Mouse (Mus musculus) frontal cortex, postnatal 25 days (tissue): ENCODE data around the gene Dapp1.
"Not testable (repeated sequence)": the region's sequence is repeated elsewhere in the genome, so short reads cannot be mapped to it uniquely, and the experiment has no call there.

Source experiments
- DNase-seq, 2 experiments: peaks; one replicate each; pipeline ENCODE4 v3.0.0; 2022; ENCODE audit warnings: low spot score in 2 of 2

Dapp1 gene

DNA sequence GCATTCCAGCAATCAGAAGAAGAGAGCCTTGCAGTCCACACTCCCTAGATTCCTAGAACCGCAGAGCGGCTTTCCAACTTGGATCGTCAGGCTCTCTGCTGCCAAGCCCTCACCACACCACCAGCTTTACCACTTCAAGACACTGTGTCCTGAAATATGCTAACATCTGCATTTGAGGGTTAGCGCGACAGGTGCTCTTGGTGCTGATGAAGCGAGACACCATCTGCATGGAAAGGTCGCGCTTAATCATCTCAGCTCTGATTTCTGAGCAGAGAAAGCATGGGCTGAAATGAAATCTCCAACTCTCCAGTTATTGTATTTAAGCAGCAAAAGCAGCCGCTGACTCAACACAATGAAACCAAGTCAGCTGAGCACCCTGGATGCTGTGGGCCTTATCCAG lies 8.1 kb upstream of the Dapp1 start:
- DNase-seq, result no peak

DNA sequence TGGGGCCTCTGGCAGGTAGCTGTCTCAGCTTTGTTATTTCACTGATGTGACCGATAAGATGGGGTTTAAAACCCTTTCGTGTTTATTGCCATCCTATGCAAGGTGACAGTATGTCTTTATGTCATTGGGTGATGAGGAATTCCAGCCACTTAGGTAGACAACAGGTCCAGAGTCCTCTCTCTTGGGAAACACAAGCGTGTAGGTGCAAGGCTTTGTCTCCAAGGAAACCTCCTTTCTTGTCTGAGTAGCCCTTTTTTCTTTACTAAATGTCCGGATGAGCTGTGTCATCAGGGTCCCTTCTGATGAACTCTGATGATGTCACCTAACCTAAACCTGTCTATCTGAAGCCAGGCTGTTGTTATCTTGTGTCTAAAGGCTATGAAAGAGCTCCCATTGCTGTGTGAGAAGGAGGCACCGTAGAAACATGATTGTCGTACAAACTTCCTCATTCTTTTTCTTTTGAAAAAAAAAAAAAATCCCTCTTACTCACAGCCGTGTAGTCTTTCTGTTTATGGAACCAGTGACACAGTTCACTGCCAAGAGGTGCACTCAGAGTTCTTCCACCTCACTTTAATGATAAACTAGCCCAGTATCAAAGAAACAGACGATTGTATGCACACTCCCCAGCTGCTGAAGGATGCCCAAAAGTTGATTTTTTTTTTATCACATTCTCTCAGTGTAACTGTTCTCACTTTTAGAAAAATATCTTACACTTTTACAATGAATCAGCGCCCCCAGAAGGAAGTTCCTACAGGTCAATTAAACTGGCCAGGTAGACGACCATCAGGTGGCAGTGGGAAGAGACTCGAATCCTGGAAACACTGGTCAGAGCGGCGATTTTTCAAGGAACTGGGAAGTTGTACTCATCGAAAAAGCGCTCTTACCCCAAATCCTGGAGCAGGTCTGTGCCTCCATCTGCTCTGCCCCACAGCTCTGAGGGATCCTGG lies 637 bp downstream of the Dapp1 start:
- no peak for DNase-seq

DNA sequence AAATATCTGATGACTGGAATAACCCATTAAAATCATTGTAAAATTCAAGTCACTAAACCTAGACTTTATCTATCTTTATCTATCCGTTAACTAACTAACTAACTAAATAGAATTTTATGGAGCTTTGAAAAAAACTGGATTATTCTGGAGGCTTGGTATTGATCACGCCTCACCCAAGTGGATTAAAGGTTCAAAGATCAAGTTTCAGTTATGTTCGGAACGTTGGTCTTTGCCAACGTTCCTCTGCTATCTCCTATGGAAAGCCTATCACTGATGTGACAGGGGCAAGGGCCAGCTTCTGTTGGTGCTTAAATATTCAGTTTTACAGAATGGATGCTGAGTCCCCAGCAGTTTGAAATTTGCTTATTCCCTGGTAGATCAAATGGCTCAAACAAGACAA lies 3.1 kb downstream of the Dapp1 start:
- DNase-seq, result no peak

GRCm38 (mm10) chr3:137977629-137978041 lies 3.7 kb downstream of the Dapp1 start:
- DNase-seq, result no peak

DNA sequence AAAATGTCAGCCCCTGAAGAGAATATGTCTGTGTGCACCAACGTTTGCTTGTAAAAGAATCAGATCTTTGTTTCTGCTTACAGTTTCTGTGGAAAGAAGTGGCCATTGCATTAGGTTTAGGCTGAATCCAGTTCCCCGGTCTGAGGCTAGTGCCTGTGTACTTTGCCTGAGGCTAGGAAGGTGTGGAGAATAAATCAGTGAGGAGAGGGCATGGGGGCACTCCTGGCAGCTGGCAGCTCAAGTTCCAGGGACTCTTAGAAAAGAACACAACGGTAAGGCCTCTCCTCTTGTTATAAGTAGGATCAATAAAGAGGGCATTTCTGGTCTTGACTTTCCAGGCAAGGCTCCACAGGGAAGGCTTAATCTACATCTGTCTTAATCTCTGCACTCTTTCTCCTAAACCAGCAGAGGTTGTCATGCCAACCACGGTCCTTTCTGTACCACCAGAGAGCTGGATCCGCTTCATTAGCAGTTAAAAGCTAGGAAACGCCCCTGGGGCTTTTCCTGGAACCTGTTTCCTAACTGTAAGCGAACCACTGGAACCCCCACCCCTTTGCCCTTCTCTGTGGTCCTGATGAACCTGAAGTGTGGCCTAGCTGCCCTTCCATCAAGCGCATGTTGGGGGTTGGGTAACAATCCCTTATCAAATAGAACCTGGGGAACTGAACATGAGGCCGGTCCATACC lies 4.3 kb downstream of the Dapp1 start:
- DNase-seq, result no peak

DNA sequence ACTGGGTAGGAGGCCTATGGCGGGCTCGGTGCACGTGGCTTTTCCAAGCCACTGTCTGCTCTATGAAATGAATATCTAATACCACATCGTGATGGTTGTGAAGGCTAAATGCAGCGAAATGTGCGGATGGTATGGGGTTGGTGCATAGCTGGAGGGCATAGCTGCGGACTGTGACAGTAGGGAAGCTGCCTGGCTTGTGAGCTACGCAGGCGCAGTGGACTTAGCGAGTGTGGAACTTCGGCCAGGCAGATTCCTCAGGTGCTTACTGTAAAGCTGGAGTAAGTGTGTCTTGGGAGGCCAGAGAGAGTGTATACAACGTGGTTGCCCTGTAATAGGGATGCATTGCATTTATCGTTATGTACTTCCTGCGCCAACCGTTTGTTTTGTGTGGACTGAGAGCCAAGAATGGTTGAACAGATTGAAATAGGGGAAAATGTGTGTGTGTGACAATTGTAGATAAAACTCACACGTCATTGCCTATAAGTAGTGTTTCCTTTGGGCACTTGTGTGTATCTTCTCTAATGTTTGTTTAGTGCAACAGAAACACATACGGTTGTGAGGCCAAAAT lies 5.4 kb downstream of the Dapp1 start:
- no peak for DNase-seq

DNA sequence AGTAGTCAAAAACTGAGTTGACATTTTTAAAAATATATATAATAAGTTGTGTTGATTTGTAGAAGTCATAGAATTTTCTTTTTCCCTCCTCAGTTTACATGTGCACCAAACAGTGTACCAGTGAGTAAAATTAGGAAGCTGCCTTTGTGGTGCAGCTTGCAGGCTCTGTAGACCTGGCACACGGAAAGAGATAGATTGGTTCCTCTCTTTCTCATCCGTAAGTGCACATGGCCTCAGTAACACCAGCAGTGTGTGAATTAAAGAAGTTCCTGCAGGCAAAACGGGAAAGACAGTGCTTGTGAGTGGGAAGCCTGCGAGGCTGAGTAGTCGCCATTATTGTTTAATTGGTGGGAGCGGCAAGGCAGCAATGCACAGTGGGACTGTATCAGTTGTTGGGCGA lies 5.9 kb downstream of the Dapp1 start:
- no peak for DNase-seq

DNA sequence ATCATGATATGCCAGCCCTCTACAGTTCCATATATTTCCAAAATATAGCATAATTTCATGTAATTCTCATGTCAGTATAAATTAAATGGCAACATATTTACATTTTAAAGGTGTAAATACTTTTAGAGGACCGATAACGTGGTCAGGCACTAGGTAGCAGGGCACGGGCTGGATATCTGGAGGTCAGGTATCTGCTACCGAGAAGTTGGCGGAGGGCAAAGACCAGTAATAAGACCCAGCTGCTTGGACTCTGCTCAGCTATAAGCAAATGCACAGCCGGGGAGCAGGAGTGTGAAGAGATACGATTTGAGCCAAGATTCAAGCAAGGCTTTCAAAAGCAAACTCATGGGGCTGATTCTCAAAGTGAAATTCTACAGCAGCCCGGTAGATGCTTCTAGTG lies 7.0 kb downstream of the Dapp1 start:
- no peak for DNase-seq

- DNase-seq, result no peak
Measured at GRCm38 (mm10) chr3:137972989-137973388, 8.4 kb downstream of the Dapp1 start.

GRCm38 (mm10) chr3:137972224-137972623 lies 9.1 kb downstream of the Dapp1 start:
- DNase-seq, result no peak

DNA sequence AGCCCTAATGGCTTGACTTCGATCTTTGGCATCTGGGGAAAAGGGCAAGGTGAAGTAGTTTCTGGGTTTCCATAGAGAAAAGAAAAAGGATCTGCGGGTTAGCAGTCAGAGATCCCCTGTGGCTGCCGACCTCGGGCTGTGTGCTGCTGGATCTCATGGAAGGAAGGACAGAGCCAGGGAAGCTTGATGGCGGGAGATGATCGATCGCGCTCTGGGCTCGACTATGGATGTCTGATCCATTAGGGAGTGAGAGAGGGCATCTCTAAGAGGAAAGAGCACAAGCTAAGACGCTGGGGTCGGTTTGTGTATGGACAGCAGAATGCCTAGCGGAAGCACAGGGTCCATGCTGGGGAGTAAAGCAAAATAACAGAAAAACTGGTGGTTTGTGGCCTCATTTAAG lies 11.4 kb downstream of the Dapp1 start:
- no peak for DNase-seq

GRCm38 (mm10) chr3:137968820-137969486 lies 12.4 kb downstream of the Dapp1 start:
- no peak for DNase-seq

DNA sequence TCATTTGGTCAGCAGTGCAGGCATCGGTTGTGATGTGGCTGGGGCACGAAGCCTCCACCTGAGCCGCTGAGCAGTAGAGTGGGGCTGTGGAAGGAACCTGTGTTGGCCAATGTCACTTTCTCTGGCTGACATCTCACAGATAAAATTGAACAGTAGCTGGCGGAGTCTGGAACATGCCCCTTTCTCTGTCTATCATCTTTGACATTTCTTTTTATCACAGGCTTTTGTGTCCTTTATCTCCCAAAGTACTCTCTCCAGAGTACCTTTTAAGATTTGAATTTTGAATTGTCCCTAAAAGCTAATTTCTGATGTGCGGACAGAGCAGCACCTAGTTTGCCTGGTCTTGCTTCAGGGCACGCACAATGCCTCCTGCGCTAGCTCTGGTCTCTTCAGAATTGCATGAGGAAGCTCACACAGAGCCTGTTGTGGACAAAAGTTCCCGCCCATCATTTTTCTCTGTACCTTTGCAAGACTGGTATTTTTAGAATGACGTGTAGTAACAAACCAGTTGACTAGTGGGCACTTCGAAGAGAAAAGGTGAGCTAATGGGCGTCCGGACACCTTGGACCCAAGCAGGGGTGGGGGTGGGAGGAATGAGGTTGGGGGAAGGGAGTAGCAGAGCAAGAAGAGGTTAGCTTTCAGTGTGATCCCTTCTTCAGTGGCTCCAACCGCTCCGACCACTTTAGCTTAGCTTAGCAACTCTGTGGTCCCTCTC lies 13.1 kb downstream of the Dapp1 start:
- no peak for DNase-seq

- DNase-seq, result not testable (repeated sequence)
Measured at GRCm38 (mm10) chr3:137964014-137964413, 17.3 kb downstream of the Dapp1 start.

GRCm38 (mm10) chr3:137963508-137963907 lies 17.8 kb downstream of the Dapp1 start:
- DNase-seq, result no peak

DNA sequence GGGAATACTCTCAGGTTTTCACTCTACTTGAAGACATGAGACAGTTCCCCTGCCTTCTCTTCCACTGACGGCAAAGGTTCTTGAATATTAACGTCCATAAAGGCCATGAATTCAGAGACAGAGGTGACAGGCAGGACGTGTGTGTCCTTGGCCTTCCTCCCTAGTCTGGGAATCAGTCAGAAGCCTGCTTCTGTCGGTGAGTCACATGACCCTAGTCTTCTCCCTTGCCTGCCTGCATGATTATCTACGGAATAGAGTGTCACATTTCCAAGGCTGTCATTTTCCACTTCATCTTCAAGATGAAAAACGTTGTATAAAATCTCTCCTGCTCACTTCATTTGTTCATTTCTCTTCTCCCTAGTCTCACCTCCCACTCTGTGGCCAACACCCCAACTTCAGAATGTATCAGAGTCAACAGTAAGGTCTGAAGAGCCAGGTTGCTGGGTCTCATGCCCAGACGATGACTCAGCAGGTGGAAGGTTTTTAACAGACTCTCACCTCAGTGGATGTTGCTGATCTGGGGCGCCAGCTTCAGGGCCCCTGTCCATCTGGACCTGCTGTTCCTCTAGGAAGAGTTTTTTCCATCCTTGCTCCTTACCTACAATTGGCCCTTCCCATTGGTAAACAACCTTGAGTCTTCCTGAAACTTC lies 19.5 kb downstream of the Dapp1 start:
- no peak for DNase-seq

DNA sequence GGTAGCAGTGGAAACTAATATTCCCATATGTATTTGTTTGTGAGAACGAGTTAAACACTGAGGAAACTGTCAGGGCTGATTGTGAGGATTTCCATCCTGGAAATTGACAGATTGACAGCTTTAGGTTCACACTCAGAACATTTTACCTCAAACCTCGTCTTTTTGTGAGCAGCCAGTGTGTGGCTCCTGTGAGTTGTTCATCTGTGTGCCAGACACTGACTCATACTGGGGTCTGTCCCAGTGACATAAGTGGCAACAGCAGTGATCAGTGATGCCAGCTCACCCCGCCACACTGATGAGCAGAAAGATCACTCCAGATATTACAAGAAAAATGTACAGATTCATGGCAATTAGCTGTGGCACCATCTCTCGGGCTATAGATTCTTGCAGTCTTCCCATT lies 21.9 kb downstream of the Dapp1 start:
- DNase-seq, result no peak

DNA sequence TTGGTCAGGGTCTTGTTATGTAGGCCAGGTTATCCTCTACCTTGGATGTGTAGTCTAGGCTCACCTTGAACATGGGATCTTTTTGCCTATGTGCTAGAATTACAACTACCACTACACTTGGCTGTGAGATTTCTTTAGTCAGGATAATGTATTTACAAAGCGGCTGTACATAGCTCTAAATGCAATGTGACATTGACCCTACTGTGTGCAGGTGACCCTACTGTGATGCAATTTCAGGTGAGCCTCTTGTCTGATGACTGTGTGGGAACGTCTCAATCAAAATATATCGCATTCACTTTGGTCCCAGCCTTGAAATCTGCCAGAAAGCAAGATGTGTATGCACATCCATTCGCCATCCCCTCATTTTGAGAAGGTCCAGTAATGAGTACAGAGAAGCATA lies 23.0 kb downstream of the Dapp1 start:
- no peak for DNase-seq

GRCm38 (mm10) chr3:137957864-137958263 lies 23.5 kb downstream of the Dapp1 start:
- DNase-seq, result no peak

- no peak for DNase-seq
Measured at GRCm38 (mm10) chr3:137955560-137956081, 25.7 kb downstream of the Dapp1 start.
